Mouse (Mus musculus) lung, adult 2 months (tissue): ENCODE measurements around the gene Sqor.
A peak's percentile ranks its signal among the peaks of the same experiment; 100 is the strongest.

Experiments
- CTCF ChIP-seq: fragments of 200-500 bp; IDR thresholded peaks from 2 replicates; pipeline ENCODE4 v1.5.1; 2011; ENCODE audit warnings: mild to moderate bottlenecking, low read length, control low read depth; ENCODE audit not compliant: insufficient read depth
- POLR2A ChIP-seq: fragments of 200-500 bp; IDR thresholded peaks from 2 replicates; pipeline ENCODE4 v1.6.1; 2011; ENCODE audit warnings: low read depth, mild to moderate bottlenecking, control low read depth, low read length, borderline replicate concordance; ENCODE audit errors: extremely low read depth

GRCm38 (mm10) chr2:122737894-122738830 is 26.9 kb upstream of the Sqor start, which contains the start of gene Bloc1s6:
- TF ChIP-seq CTCF, result no peak
- TF ChIP-seq POLR2A, result peak; percentile 87; the same call in 1 of the 2 replicates
